Comparison of ENCODE assay signal across 8 mouse cellular contexts in genomic region chr5:114296693-114297631, GRCm38 (mm10). TPM values are rescaled to one million over a fixed set of nuclear protein-coding genes. Genes with fewer than 3 reads are reported as not detected.
DNase-seq lines count a peak whose midpoint lies in the region; ATAC-seq lines count a peak whose summit lies in the region.

No protein-coding gene starts in this region.

- no peak for ATAC-seq in heart, embryonic 16.5 days (replicated peaks; ENCODE audit: extremely low read depth, insufficient read depth, low FRiP score)
- ATAC-seq in midbrain, embryonic 13.5 days: no peak

- peaks cover 7% of the 10 kb centered on the region for H3K27me3 ChIP-seq in heart, embryonic 16.5 days (ENCODE audit: control insufficient read depth, insufficient read depth, low read length)
- peaks cover 59% of the 10 kb centered on the region for H3K27me3 ChIP-seq in midbrain, embryonic 13.5 days

- H3K4me3 ChIP-seq in heart, embryonic 16.5 days (ENCODE audit: low read length): peak overlapping the region; percentile 14
- H3K4me3 ChIP-seq in midbrain, embryonic 13.5 days (replicated peaks): no peak overlapping the region

- H3K4me1 ChIP-seq in heart, embryonic 16.5 days (ENCODE audit: control insufficient read depth, insufficient read depth, low read length): no peaks in the 10 kb centered on the region
- H3K4me1 ChIP-seq in midbrain, embryonic 13.5 days (replicated peaks): peaks cover 56% of the 10 kb centered on the region

- DNase-seq in gastrocnemius, adult 18-20 months (ENCODE audit: low spot score): peak; percentile 18
- no peak for DNase-seq in gastrocnemius, adult 8-10 months (ENCODE audit: low spot score in 2 of 2)
- DNase-seq in 416B (ENCODE audit: low read depth): peak; percentile 55
- DNase-seq in adrenal gland, postnatal 36 days: peak; percentile 45 to 55
- DNase-seq in urinary bladder, postnatal 25 days (ENCODE audit: low spot score): no peak
- DNase-seq in layer of hippocampus, adult 18-20 months (ENCODE audit: low spot score in 2 of 2): no peak

- peak overlapping the region; percentile 44 for H3K4me2 ChIP-seq in heart, embryonic 16.5 days (ENCODE audit: low read depth, low read length)
- no peak overlapping the region for H3K4me2 ChIP-seq in midbrain, embryonic 13.5 days (replicated peaks)

- H3K9me3 ChIP-seq in heart, embryonic 16.5 days (replicated peaks; ENCODE audit: control insufficient read depth, low read length): no peaks in the 10 kb centered on the region
- H3K9me3 ChIP-seq in midbrain, embryonic 13.5 days: no peaks in the 10 kb centered on the region

- WGBS in heart, embryonic 16.5 days: 27% methylated on average over 22 of the region's 22 CpGs
- WGBS in midbrain, embryonic 13.5 days: 16% methylated on average over 22 of the region's 22 CpGs

- H3K9ac ChIP-seq in heart, embryonic 16.5 days (ENCODE audit: low read length): no peak overlapping the region
- H3K9ac ChIP-seq in midbrain, embryonic 13.5 days (replicated peaks): no peak overlapping the region

- H3K27ac ChIP-seq in heart, embryonic 16.5 days (ENCODE audit: low read length): no peak overlapping the region
- H3K27ac ChIP-seq in midbrain, embryonic 13.5 days: 0 out of 2 replicates have a peak overlapping the region, but pooled peaks have one; percentile 47

- no peaks in the 10 kb centered on the region for H3K36me3 ChIP-seq in heart, embryonic 16.5 days (ENCODE audit: control insufficient read depth, insufficient read depth)
- H3K36me3 ChIP-seq in midbrain, embryonic 13.5 days: no peaks in the 10 kb centered on the region

RNA-seq across cellular contexts. Expression of gene Myo1h, which starts 8.0 kb away (rescaled TPM):
- under 1 TPM; 0.32 to 0.36 TPM for total RNA-seq in gastrocnemius, adult 18-20 months (2021)
- total RNA-seq in gastrocnemius, adult 8-10 months (2022): not detected
- under 1 TPM in 1 of 2 experiments, not detected in 1; 0.26 TPM for total RNA-seq in adrenal gland, postnatal 36 days (2021)
- polyA plus RNA-seq in heart, embryonic 16.5 days (2015; fragmentation: Nextera tagmentation; extraction: Ambion mirVana): 2.7 and 2.8 TPM in 2 replicates
- 0.58 and 0.93 TPM in 2 replicates for polyA plus RNA-seq in midbrain, embryonic 13.5 days (2015; fragmentation: Nextera tagmentation; extraction: Ambion mirVana)
- total RNA-seq in layer of hippocampus, adult 18-20 months (2021): 1 to 10 TPM; 3.6 to 3.7 TPM

RNA-seq across cellular contexts. Expression of gene Foxn4, which starts 23.4 kb away (rescaled TPM):
- not detected for total RNA-seq in gastrocnemius, adult 18-20 months (2021)
- not detected for total RNA-seq in gastrocnemius, adult 8-10 months (2022)
- total RNA-seq in adrenal gland, postnatal 36 days (2021): not detected
- polyA plus RNA-seq in heart, embryonic 16.5 days (2015; fragmentation: Nextera tagmentation; extraction: Ambion mirVana): 0.11 and 0.44 TPM in 2 replicates
- 3.6 and 4.0 TPM in 2 replicates for polyA plus RNA-seq in midbrain, embryonic 13.5 days (2015; fragmentation: Nextera tagmentation; extraction: Ambion mirVana)
- total RNA-seq in layer of hippocampus, adult 18-20 months (2021): not detected

Comparison
In these comparisons a context has a peak if more than half of its experiments do, and no peak if none do; other contexts are left out.
1. DNase-seq: peak in gastrocnemius, adult 18-20 months (single experiment), 416B (single experiment) and adrenal gland, postnatal 36 days (2 of 2); none in gastrocnemius, adult 8-10 months (0 of 2), urinary bladder, postnatal 25 days (single experiment) and layer of hippocampus, adult 18-20 months (0 of 2).